Mouse (Mus musculus) liver, embryonic 12.5 days (tissue): ENCODE data around the gene Pdilt. TPM values are rescaled to one million over a fixed set of nuclear protein-coding genes. Genes with fewer than 3 reads are reported as not detected.

Source experiments
- ATAC-seq: fragments of 200-750 bp; cut with Nextera tagmentation; 2 replicates; pipeline ENCODE4 v1.8.0; 2017; ENCODE audit warnings: moderate number of reproducible peaks, mild to moderate bottlenecking, moderate library complexity
- H3K27ac ChIP-seq: fragments of 300-500 bp; sonication (generic); 2 replicates; pipeline ENCODE4 v1.5.1; 2016; ENCODE audit warnings: mild to moderate bottlenecking
- H3K27me3 ChIP-seq: fragments of 300-500 bp; sonication (generic); replicated peaks from 2 replicates; pipeline ENCODE4 v1.6.1; 2016; ENCODE audit warnings: mild to moderate bottlenecking, moderate library complexity
- H3K36me3 ChIP-seq: fragments of 300-500 bp; sonication (generic); 2 replicates; pipeline ENCODE4 v1.6.1; 2016; ENCODE audit warnings: mild to moderate bottlenecking, moderate library complexity
- H3K4me1 ChIP-seq: fragments of 300-500 bp; sonication (generic); 2 replicates; pipeline ENCODE4 v1.6.1; 2016
- H3K4me2 ChIP-seq: fragments of 300-500 bp; sonication (generic); 2 replicates; pipeline ENCODE4 v1.6.1; 2016; ENCODE audit warnings: mild to moderate bottlenecking, moderate library complexity
- H3K4me3 ChIP-seq: fragments of 300-500 bp; sonication (generic); 2 replicates; pipeline ENCODE4 v1.5.1; 2016; ENCODE audit warnings: mild to moderate bottlenecking, moderate library complexity
- H3K9ac ChIP-seq: fragments of 300-500 bp; sonication (generic); 2 replicates; pipeline ENCODE4 v1.6.1; 2016; ENCODE audit warnings: mild to moderate bottlenecking, moderate library complexity
- H3K9me3 ChIP-seq: fragments of 300-500 bp; sonication (generic); replicated peaks from 2 replicates; pipeline ENCODE4 v1.6.1; 2016; ENCODE audit warnings: mild to moderate bottlenecking, moderate library complexity
- WGBS: fragments of 180-500 bp; shearing (Covaris S2); methylation state at CpG from one replicate; pipeline ENCODE4 v1.1.7; 2016; ENCODE audit not compliant: insufficient replicate concordance; 5-methylcytosine and 5-hydroxymethylcytosine counted together
- polyA plus RNA-seq: library from polyadenylated mRNA; unstranded; fragments of >200 nt; fragmentation: Nextera tagmentation; extraction: Ambion mirVana; gene quantifications from 2 replicates; pipeline ENCODE4 v1.2.1, GENCODE M21; 2016

Pdilt gene
- polyA plus RNA-seq, 1 experiment from 2014 or later, result not detected

- H3K27me3 ChIP-seq, result no peaks in the 10 kb centered on the region
- H3K27ac ChIP-seq, result no peak overlapping the region
- H3K36me3 ChIP-seq, result no peaks in the 10 kb centered on the region
- no peaks in the 10 kb centered on the region for H3K4me1 ChIP-seq
- no peak overlapping the region for H3K9ac ChIP-seq
- ATAC-seq, result no peak
- no peak overlapping the region for H3K4me3 ChIP-seq
- H3K4me2 ChIP-seq, result no peak overlapping the region
- no peaks in the 10 kb centered on the region for H3K9me3 ChIP-seq
- 65% methylated on average over 2 of the region's 2 CpGs for WGBS
Observed at GRCm38 (mm10) chr7:119527548-119527947, 4.3 kb upstream of the Pdilt start.

- H3K4me3 ChIP-seq, result no peak overlapping the region
- H3K4me1 ChIP-seq, result no peaks in the 10 kb centered on the region
- ATAC-seq, result no peak
- H3K4me2 ChIP-seq, result no peak overlapping the region
- no peaks in the 10 kb centered on the region for H3K27me3 ChIP-seq
- no peak overlapping the region for H3K9ac ChIP-seq
- WGBS, result 77% methylated on average over 1 of the region's 1 CpGs
- H3K36me3 ChIP-seq, result no peaks in the 10 kb centered on the region
- H3K27ac ChIP-seq, result no peak overlapping the region
- no peaks in the 10 kb centered on the region for H3K9me3 ChIP-seq
Observed at GRCm38 (mm10) chr7:119527135-119527534, 3.8 kb upstream of the Pdilt start.

- H3K27ac ChIP-seq, result no peak overlapping the region
- no peaks in the 10 kb centered on the region for H3K36me3 ChIP-seq
- H3K9me3 ChIP-seq, result no peaks in the 10 kb centered on the region
- H3K4me3 ChIP-seq, result no peak overlapping the region
- ATAC-seq, result no peak
- H3K4me2 ChIP-seq, result no peak overlapping the region
- no peaks in the 10 kb centered on the region for H3K4me1 ChIP-seq
- no peak overlapping the region for H3K9ac ChIP-seq
- WGBS, result 73% methylated on average over 13 of the region's 13 CpGs
- H3K27me3 ChIP-seq, result no peaks in the 10 kb centered on the region
Observed at GRCm38 (mm10) chr7:119526486-119526885, 3.2 kb upstream of the Pdilt start.

- Histone ChIP-seq H3K9me3 (no peaks in the 10 kb centered on the region), H3K27me3 (no peaks in the 10 kb centered on the region), H3K36me3 (no peaks in the 10 kb centered on the region), H3K4me2 (no peak overlapping the region), H3K4me1 (no peaks in the 10 kb centered on the region), H3K27ac (no peak overlapping the region), H3K4me3 (no peak overlapping the region), H3K9ac (no peak overlapping the region)
- 33% methylated on average over 2 of the region's 2 CpGs for WGBS
- no peak for ATAC-seq
Observed at GRCm38 (mm10) chr7:119525881-119526281, 2.6 kb upstream of the Pdilt start.

- no peak for ATAC-seq
- Histone ChIP-seq H3K4me1 (no peaks in the 10 kb centered on the region), H3K27ac (no peak overlapping the region), H3K9me3 (no peaks in the 10 kb centered on the region), H3K9ac (no peak overlapping the region), H3K4me3 (no peak overlapping the region), H3K27me3 (no peaks in the 10 kb centered on the region), H3K4me2 (no peak overlapping the region), H3K36me3 (no peaks in the 10 kb centered on the region)
- WGBS, result 65% methylated on average over 1 of the region's 1 CpGs
Observed at GRCm38 (mm10) chr7:119522385-119522784, 904 bp downstream of the Pdilt start.

- Histone ChIP-seq H3K9ac (no peak overlapping the region), H3K9me3 (no peaks in the 10 kb centered on the region), H3K27me3 (no peaks in the 10 kb centered on the region), H3K4me2 (no peak overlapping the region), H3K4me3 (no peak overlapping the region), H3K36me3 (no peaks in the 10 kb centered on the region), H3K27ac (no peak overlapping the region), H3K4me1 (no peaks in the 10 kb centered on the region)
- WGBS, result 62% methylated on average over 3 of the region's 3 CpGs
- no peak for ATAC-seq
Observed at GRCm38 (mm10) chr7:119521816-119522215, 1.5 kb downstream of the Pdilt start.

GRCm38 (mm10) chr7:119519654-119520053, 3.6 kb downstream of the Pdilt start:
- H3K36me3 ChIP-seq, result no peaks in the 10 kb centered on the region
- H3K27me3 ChIP-seq, result no peaks in the 10 kb centered on the region
- H3K9ac ChIP-seq, result no peak overlapping the region
- H3K27ac ChIP-seq, result no peak overlapping the region
- H3K4me3 ChIP-seq, result no peak overlapping the region
- 49% methylated on average over 5 of the region's 5 CpGs for whole genome bisulfite sequencing
- no peaks in the 10 kb centered on the region for H3K4me1 ChIP-seq
- H3K9me3 ChIP-seq, result no peaks in the 10 kb centered on the region
- no peak overlapping the region for H3K4me2 ChIP-seq
- no peak for ATAC-seq

- Histone ChIP-seq H3K27ac (no peak within 1 kb of the TSS), H3K9ac (no peak within 1 kb of the TSS), H3K4me2 (no peak within 1 kb of the TSS), H3K4me1 (no peaks in the 10 kb centered on the region), H3K9me3 (no peaks in the 10 kb centered on the region), H3K36me3 (no peaks in the 10 kb centered on the region), H3K4me3 (no peak within 1 kb of the TSS), H3K27me3 (no peaks in the 10 kb centered on the region)
- 56% methylated on average over 5 of the region's 5 CpGs for WGBS
- no peak for ATAC-seq
Observed at GRCm38 (mm10) chr7:119519163-119519562, 4.1 kb downstream of the Pdilt start, which contains the start of gene Acsm5. Gene Acsm5 (plus strand): TSS chr7:119519463.

GRCm38 (mm10) chr7:119516272-119516558, 7.1 kb downstream of the Pdilt start:
- Histone ChIP-seq H3K27ac (no peak overlapping the region), H3K4me3 (no peak overlapping the region), H3K27me3 (no peaks in the 10 kb centered on the region), H3K4me2 (no peak overlapping the region), H3K36me3 (no peaks in the 10 kb centered on the region), H3K9me3 (no peaks in the 10 kb centered on the region), H3K4me1 (no peaks in the 10 kb centered on the region), H3K9ac (no peak overlapping the region)
- no peak for ATAC-seq
- 66% methylated on average over 7 of the region's 7 CpGs for WGBS

GRCm38 (mm10) chr7:119515492-119516271, 7.6 kb downstream of the Pdilt start:
- no peak overlapping the region for H3K4me3 ChIP-seq
- no peaks in the 10 kb centered on the region for H3K9me3 ChIP-seq
- no peaks in the 10 kb centered on the region for H3K4me1 ChIP-seq
- no peak overlapping the region for H3K9ac ChIP-seq
- H3K27me3 ChIP-seq, result no peaks in the 10 kb centered on the region
- H3K27ac ChIP-seq, result no peak overlapping the region
- no peak for ATAC-seq
- no peak overlapping the region for H3K4me2 ChIP-seq
- WGBS, result 50% methylated on average over 10 of the region's 10 CpGs
- H3K36me3 ChIP-seq, result no peaks in the 10 kb centered on the region

GRCm38 (mm10) chr7:119513056-119513455, 10.2 kb downstream of the Pdilt start:
- H3K4me1 ChIP-seq, result no peaks in the 10 kb centered on the region
- H3K4me3 ChIP-seq, result no peak overlapping the region
- H3K9me3 ChIP-seq, result no peaks in the 10 kb centered on the region
- H3K36me3 ChIP-seq, result no peaks in the 10 kb centered on the region
- no peaks in the 10 kb centered on the region for H3K27me3 ChIP-seq
- ATAC-seq, result no peak
- WGBS, result 33% methylated on average over 7 of the region's 7 CpGs
- H3K27ac ChIP-seq, result no peak overlapping the region
- no peak overlapping the region for H3K4me2 ChIP-seq
- H3K9ac ChIP-seq, result no peak overlapping the region

GRCm38 (mm10) chr7:119511143-119511542, 12.1 kb downstream of the Pdilt start:
- Histone ChIP-seq H3K36me3 (no peaks in the 10 kb centered on the region), H3K27me3 (no peaks in the 10 kb centered on the region), H3K27ac (no peak overlapping the region), H3K4me1 (no peaks in the 10 kb centered on the region), H3K4me3 (no peak overlapping the region), H3K4me2 (no peak overlapping the region), H3K9ac (no peak overlapping the region), H3K9me3 (no peaks in the 10 kb centered on the region)
- no peak for ATAC-seq
- WGBS, result 77% methylated on average over 4 of the region's 4 CpGs
